Mouse (Mus musculus) left cerebral cortex, adult 18-20 months (tissue): ENCODE results near the gene Nipsnap3a. TPM values are rescaled to one million over a fixed set of nuclear protein-coding genes. Genes with fewer than 3 reads are reported as not detected.

ENCODE experiments used
- DNase-seq, 2 experiments: peaks; one replicate each; pipeline ENCODE4 v3.0.0; 2021 to 2022; ENCODE audit warnings: low spot score in 2 of 2, mixed read lengths in 1 of 2
- long read RNA-seq, 2 experiments: library from polyadenylated mRNA; stranded (forward); transcript quantifications; one replicate each; pipeline ENCODE4 v2.0.0; 2021
- total RNA-seq, 2 experiments: library from RNA; stranded (reverse); gene quantifications; 2 replicates each; pipeline ENCODE4 v1.2.3; 2021

The Nipsnap3a gene
- not detected for total RNA-seq
- long read RNA-seq, experiment 1 = 0 reads
- long read RNA-seq, experiment 2 = 0 reads

DNA sequence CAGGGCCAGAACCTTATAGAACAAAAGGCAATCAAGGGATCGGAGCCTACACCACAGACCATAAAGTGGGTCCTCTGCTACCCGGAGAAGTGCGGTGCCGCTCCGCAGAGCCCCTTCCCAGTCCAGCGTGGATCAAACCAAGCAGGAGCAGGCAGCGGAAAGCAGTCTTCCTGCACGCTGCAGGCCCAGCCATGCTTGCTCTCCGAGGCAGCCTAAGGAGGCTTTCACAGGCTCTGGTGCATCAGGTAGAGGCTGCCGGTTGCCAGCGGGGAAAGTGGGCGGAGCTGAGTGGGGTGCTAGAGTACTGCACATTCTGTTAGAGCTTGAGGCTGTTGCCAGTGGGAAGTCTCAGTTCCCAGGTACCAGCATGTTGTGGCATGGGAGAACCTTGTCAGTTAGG, at the start of gene Nipsnap3a:
Nipsnap3a (plus strand) TSS at position 25 of the 400 bp plus-strand sequence.
- DNase-seq = no peak

DNA sequence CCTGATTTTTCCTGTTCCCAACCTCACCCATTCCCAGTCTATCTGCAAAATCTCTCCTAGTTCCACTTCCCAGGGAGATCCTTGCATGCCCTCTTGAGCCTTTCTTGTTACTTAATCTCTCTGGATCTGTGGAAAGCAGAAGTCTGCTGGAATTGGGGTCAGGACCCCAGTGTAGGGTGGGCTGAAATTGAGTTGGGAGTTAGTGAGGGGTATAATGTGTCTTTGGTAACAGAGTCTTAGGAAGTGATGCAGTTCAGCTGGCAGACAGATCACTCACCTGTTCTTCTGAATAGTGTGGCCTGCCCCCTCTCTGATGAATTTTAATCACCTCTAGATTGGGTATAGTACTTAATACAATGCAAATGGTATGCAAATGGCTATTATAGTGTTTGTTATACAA, 42.4 kb upstream of the Nipsnap3a start:
- no peak for DNase-seq

DNA sequence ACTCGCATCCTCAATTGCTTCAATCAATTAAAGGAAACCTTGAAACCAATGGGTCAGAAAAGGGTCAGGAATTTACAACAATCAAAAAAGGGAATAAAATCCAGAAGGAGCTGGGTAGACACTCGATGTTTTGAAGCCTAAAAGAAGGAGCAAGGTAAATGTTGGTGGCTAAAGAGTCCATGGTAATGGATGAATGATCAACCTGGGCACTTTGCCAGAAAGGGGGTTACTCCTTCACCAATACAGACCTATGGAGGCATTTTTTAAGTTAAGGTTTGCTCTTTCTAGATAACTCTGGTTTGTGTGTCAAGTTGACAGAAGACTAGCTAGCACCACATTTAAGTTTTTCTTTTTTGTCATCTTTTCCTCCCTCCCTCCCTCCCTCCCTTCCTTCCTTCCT, 40.1 kb upstream of the Nipsnap3a start:
- DNase-seq = no peak

DNA sequence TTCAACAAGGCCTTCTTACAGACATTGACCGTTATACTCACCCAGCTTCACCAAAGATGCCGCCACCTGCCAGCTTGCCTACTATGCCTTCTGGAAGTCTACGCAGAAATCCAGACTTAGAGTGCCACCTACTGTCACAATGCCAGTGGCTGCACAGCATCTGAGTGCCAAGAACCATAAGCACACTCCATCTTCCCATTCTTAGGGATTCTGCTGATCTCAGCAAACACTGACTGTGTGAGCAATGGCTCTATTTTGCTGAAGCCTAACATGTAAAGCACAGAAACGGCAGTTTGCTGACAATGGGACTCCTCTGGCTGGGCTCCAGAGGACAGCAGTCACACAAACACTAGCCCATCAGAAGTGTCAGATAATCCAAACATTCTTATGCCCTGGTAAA, 30.4 kb upstream of the Nipsnap3a start:
- DNase-seq = peak; percentile 50 to 72

DNA sequence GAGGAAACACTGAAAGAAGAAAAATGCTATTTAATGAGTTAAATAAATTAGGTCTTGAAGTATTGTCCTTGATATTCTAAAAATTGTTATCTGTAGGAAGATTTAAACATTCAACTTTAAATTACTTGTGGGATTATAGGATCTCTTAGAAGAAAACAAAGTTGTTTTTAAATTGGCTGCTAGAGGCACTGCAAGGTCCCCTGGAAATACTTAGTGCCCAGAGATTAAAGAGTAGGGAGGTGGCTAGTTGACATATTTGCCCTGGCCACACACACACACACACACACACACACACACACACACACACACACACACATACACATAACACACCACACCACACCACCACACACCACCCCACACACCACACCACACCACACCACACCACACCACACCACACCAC, 24.8 kb upstream of the Nipsnap3a start, which contains the start of gene Olfr270:
Olfr270 (plus strand) TSS at position 301 of the 400 bp plus-strand sequence.
- DNase-seq = no peak

DNA sequence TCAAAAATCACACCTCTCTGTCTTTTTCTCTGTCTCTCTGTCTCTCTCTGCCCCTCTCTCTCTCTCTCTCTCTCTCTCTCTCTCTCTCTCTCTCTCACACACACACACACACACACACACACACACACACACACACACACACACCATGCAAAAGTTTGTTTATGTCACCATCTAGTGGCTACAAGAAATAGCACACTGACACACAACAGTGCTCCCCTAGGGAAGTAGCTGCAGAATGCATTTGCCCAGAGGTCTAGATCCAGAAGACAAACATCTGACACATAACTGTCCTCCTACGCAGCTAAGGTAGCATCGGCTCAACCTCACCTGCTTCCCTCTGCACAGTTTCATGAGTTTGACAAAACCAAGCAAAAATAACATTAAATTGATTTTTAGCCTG, 3.9 kb upstream of the Nipsnap3a start:
- DNase-seq = no peak

DNA sequence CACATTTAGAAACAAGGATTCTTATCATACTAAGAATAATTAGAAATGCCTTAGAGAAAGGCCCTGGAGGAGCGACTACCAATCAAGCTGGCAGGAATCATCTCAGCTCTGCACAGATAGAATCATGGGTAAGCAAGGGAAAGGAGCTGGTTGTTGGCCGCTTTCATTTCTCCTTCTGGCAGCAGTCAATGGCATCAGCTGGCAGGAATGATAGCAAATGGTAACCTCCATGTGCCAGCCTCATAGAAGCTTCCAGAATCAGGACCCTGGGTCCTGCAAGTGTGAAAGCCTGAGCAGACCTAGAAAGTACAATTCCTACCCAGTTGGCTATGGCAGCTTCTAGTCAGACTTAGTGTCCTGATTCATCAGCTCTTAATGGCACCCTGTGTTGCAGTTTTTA, 2.8 kb upstream of the Nipsnap3a start:
- DNase-seq = no peak

DNA sequence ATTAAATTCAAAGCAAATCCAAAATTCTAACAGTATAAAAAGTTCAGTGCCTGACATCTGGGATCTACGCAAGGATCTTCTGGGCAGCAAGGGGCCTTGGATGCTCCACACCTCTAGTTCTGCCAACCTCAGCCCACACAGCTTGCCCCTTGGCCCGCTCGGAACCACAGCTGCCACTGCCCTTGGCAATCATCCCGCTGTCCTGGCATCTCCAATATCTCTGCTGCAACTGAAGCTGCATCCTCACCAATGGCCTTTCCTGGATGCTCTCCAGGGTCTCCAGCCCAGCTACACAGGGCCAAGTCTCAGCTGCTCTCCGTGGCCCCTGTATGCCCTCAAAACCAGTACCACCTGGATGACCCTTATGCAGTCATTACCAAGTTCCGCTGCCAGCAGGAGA, 10.4 kb downstream of the Nipsnap3a start:
- no peak for DNase-seq

DNA sequence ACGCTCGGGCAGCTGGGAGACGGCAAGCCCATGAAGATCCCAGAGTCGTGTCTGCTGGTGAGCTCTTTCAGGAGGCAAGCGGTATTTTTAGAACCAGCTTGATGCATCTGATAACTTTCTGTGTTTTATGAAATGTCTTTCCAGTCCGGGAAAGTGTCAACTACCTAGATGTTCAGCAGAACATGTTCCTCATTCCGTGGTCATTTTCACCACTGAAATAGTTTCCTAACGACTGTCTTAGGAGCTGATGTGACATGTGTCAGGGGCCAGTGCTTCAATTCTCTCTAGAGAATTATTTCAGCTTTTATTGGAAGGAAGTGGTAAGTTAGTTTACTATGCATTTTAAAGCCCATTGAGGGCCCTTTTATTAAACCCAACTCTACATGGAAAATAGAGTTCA, 11.1 kb downstream of the Nipsnap3a start:
- DNase-seq = no peak

DNA sequence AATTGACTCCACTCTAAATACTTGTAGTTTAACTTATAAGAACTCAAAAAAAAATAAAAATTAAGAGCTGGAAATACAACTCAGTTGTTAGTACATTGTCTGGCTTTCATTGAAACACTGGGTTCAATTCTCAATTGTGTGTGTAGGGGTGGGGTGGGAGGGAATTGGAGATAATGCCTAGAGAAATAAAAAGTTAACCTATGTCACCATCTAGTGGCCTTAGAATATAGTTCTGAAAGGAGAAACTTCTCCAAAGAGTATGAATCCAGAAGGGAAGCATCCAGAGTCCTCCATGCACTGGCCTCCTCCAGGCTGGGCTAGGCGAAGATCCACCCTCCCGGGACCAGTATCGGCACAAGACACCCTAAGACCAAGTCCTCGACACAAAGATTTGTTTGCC, 20.1 kb downstream of the Nipsnap3a start:
- no peak for DNase-seq

DNA sequence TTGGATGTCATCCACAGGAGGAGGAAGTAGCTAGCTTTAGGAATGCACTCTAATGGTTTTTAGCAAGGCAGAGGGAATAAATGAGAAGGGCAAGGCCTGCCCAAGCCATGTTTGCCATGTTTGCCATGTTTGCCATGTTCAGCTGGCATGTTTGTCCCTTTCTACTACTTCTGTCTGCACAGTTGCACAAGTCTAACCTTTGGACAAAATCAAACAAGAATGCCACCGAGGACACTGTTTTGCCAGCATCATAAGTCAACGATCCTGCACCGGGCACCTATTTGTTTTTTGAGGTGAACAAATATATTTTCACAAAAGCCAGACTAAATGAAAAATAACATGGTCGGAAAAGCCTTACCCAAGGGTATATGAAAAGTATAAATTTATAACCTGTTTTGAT, 20.8 kb downstream of the Nipsnap3a start:
- DNase-seq = no peak

DNA sequence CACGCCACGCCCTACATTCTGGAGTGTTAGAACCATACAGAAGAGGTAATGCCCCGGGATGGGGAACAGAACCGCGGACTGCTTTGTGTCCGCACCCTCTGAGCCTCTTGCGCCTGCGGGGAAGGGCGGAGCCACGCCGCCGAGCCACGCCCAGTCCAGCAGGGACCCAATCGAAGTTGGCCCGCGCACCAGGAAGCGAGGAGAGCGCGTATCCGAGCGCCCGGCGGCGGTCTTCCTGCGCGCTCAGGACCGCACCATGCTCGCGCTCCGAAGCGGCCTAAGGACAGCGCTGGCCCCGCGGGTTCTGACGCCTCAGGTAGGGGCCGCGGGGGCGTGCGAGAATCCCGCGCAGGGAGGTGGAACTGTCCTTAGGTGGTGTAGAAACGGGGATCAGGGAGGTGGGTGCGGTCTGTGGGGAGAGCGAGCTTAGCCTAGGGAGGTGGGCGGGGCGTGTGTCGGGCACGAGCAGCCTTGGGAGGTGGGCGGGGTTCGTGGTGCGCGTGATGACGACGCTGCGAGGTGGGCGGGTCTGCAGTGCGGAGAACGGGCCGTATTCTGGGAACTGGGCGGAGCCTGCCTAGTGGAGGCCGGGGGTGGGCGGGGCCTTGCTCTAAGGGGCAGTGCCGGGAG, 22.8 kb downstream of the Nipsnap3a start, which contains the start of gene Nipsnap3b:
Nipsnap3b (plus strand) TSS at position 149 of the 630 bp plus-strand sequence.
- peak; percentile 93 to 94 for DNase-seq

DNA sequence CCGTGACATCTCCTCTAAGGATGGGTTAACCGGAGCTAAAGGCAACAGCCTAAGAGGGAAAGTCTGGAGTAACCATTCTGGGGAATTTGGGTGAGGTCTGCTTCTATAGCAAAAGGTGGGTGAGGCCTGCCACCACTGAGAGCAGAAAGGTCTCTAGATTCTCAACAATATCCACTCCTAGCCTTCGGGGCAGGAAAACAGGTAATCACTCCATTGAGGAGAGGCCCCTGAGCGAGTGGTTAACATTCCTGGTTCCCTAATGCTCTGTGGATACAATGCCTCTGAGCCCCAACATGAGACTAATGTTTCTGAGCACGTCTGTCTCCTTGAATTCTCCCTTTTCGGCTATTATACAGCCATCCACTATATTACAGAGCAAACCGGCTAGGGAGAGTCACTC, 25.3 kb downstream of the Nipsnap3a start:
- DNase-seq = no peak

DNA sequence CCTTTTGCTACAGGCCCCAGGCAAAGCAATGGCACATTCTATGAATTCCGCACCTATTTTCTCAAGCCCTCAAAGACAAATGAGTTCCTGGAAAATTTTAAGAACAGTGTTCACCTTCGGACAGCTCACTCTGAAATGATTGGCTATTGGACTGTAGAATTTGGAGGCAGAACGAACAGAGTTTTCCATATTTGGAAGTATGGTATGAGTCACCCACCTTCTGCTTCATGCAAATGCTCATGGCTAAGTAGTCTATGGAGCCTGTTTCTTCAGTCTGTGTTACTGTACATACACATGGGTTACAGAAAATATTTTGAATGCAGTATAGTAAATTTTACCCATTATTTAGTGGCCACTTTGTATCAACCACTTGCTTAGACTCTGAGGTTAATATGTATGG, 26.0 kb downstream of the Nipsnap3a start:
- no peak for DNase-seq

DNA sequence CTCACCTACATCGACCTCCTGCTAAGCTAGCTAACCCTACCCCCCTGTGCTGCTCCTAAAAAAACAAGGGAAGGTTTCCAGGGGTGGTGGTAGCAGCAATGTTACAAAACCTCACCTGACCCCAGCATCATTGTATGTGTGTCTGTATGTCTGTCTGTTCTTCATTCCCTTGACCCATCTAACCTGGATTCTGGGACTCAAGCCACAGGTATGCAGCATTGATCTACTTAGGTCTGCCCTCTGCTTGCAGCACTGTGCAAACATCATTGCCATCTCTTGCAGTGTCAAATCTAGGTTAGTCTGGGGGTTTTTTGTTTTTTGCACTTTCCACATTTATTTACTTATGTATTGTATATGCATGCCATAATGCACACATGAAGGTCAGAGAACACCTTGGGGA, 29.3 kb downstream of the Nipsnap3a start:
- DNase-seq = no peak

DNA sequence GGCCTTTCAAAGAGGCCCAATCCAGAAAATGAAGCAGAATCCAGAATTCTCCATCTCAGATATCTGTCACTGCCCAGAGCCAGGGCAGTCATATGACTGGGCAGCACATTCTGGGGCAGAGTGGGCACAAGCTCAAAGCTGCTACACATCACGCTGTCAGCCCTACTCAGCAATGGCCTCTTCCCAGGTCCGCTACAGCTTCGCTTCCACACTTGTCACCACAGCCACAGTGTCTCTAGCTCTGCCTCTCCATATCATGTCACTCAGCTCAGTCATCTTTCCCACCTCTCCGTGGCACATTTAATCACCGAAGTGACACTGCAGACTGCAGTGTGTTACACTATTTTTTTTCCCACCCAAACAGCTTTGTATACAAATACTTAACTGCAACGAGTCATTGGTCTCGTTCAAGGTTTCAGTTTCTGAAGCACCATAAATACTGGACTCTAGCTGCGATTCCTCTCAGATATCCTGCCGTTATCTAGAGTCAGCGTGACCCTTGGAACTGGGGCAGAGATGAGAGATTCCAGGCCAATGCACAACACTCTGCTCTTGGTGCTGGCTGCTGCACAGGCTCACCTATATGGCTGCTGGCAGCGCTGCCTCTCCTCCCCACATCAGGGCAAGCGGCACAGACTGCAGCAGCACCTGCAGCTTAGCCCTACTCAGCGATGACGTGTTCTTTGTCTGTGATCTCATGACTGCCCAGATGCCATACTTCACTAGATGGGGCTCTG, 34.3 kb downstream of the Nipsnap3a start:
- DNase-seq = no peak

DNA sequence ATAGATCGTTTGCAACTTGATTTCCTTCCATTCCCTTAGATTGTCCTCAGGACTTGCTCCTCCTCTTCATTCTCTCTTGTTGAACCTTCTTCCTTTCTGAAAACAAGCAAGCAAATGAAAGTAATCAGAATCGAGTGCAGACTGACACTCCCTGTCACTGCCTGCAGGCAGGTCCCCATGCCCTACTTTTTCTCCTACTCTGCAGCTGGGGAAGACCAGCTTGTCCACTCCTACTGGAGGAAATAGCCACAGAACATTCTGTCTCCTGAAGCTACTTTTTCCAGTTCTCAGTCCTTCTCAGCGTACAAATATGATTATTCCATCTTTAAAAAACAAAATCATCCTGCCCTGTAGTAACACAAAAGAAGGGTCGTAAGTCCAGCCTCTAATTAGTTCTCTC, 35.3 kb downstream of the Nipsnap3a start:
- DNase-seq = no peak

DNA sequence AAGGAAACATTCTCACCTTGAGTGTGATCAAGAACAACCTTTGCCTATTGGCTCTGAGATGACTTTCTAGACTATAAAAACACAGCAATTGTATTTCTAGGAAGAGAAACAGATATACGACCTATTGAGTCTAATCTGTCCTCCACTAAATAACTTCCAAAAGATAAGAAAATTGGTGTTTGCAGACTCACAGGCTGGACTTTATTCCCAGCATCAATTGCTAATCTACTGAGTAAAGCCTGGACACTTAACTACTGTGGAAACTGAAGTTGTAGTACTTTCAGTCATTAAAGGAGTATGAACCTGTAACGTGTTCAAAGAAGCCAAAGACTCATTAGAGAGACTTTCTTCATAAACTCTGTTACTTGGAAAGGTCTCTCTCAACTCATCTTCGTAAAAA, 38.7 kb downstream of the Nipsnap3a start:
- DNase-seq = no peak

DNA sequence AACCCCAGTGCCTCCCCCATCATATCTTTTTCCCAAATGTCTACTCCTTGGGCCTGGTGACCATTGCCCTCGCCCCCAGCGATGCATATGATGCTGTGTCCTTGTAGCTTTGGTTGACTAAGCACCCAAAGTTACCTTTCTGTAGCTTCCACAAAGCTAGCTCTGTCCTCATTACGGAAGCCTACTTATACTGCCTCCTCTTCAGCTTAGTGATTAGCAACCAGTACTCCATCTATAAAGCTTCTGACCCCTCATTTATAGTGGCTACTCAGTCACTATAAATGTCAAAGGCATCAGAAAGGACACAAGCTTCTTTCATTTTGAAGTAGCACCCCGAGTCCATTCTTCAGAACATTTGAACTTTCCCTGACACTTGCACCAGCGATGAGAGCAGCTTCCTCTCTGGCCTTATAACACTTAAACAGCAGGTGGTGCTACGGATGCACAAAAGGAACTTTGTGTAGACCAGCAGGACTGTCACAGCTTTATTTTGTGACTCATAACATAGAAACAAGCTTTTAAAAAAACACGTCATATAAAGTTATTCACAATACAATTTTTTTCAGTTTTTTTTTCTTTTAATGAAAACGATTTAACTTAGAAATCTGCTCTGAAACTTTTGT, 41.4 kb downstream of the Nipsnap3a start:
- DNase-seq = no peak

DNA sequence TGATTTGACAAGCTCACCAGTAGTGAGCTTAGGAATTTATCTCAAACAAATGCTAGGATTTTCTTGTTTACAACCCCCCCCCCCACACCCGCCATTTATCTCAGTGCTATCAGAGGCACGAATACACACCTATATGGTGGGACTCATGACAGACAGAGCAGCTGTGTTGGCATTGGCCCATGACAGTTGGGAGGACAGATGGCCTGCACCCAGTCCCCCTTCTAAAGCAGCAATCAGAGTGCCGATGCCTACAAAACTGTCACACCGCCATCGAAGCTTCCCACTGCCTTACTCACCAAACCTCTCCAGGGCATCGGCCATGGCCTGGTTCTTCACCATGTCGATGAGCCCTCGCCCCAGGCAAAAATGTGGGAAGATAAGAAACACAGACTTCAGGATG, 54.7 kb downstream of the Nipsnap3a start:
- no peak for DNase-seq

DNA sequence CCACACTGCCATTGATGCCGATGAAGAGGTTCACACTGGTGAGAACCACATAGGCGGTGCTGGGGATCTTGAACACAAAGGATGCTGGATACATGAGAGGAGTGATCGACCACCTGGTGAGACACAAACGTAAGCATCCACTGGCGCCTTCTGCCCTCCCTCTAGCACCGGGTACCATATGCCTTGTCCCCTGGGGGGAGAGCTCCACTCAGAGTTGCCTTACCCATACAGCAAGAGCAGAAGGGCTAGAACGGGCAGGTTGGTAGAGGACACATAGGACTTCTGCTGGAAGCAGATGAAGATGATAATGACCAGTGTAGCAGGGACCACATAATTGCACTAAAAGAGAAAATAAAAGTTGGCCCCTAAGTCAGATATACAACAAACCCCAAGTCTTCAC, 56.7 kb downstream of the Nipsnap3a start:
- no peak for DNase-seq
